Mouse (Mus musculus) heart, embryonic 14.5 days (tissue): ENCODE measurements around the gene Pbx2. TPM values are rescaled to one million over a fixed set of nuclear protein-coding genes. Genes with fewer than 3 reads are reported as not detected.
A peak's percentile ranks its signal among the peaks of the same experiment; 100 is the strongest.

Experiments used
- ATAC-seq: fragments of 200-750 bp; cut with Nextera tagmentation; 2 replicates; pipeline ENCODE4 v1.8.0; 2017; ENCODE audit warnings: low read depth, moderate TSS enrichment; ENCODE audit not compliant: insufficient number of reproducible peaks, insufficient read depth, low FRiP score
- H3K27ac ChIP-seq, 2 experiments: fragments of 200-500 bp in 1 of 2; fragments of 300-500 bp in 1 of 2; sonication (generic) in 1 of 2; replicated peaks in 1 of 2; 2 replicates each; pipeline ENCODE4 v1.5.1; 2012 to 2014; ENCODE audit warnings: low read depth in 2 of 2, low read length in 2 of 2, control low read depth in 1 of 2, mild to moderate bottlenecking in 1 of 2, mixed read lengths in 1 of 2; ENCODE audit not compliant: control insufficient read depth in 1 of 2, insufficient read depth in 1 of 2
- H3K27me3 ChIP-seq: fragments of 300-500 bp; sonication (generic); 2 replicates; pipeline ENCODE4 v1.6.1; 2014; ENCODE audit warnings: mild to moderate bottlenecking, low read length, control low read depth; ENCODE audit not compliant: control insufficient read depth, insufficient read depth
- H3K36me3 ChIP-seq: fragments of 300-500 bp; sonication (generic); 2 replicates; pipeline ENCODE4 v1.6.1; 2014; ENCODE audit warnings: mild to moderate bottlenecking, control low read depth, low read length, mixed read lengths; ENCODE audit not compliant: control insufficient read depth, insufficient read depth
- H3K4me1 ChIP-seq, 2 experiments: fragments of 200-500 bp in 1 of 2; fragments of 300-500 bp in 1 of 2; sonication (generic) in 1 of 2; 2 replicates each; pipeline ENCODE4 v1.6.1; 2012 to 2014; ENCODE audit warnings: low read length in 2 of 2, control low read depth in 1 of 2, mixed read lengths in 1 of 2; ENCODE audit not compliant: control insufficient read depth in 2 of 2, insufficient read depth in 2 of 2
- H3K4me2 ChIP-seq: fragments of 300-500 bp; sonication (generic); 2 replicates; pipeline ENCODE4 v1.6.1; 2014; ENCODE audit warnings: mild to moderate bottlenecking, low read length
- H3K4me3 ChIP-seq, 2 experiments: fragments of 200-500 bp in 1 of 2; fragments of 300-500 bp in 1 of 2; sonication (generic) in 1 of 2; 2 replicates each; pipeline ENCODE4 v1.5.1; 2012 to 2014; ENCODE audit warnings: low read length in 2 of 2, mild to moderate bottlenecking in 2 of 2, control low read depth in 1 of 2, low read depth in 1 of 2, moderate library complexity in 1 of 2; ENCODE audit not compliant: control insufficient read depth in 1 of 2, insufficient read depth in 1 of 2
- H3K9ac ChIP-seq: fragments of 300-500 bp; sonication (generic); 2 replicates; pipeline ENCODE4 v1.6.1; 2014; ENCODE audit warnings: mild to moderate bottlenecking, low read length
- H3K9me3 ChIP-seq: fragments of 300-500 bp; sonication (generic); 2 replicates; pipeline ENCODE4 v1.6.1; 2016; ENCODE audit warnings: low read length, control low read depth; ENCODE audit not compliant: control insufficient read depth
- WGBS: fragments of 180-500 bp; shearing (Covaris S2); extraction: QIAGEN DNeasy Blood & Tissue Kit; methylation state at CpG from one replicate; pipeline ENCODE4 v1.1.7; 2014; 5-methylcytosine and 5-hydroxymethylcytosine counted together
- polyA plus RNA-seq: library from polyadenylated mRNA; unstranded; fragments of >200 nt; fragmentation: Nextera tagmentation; extraction: Ambion mirVana; gene quantifications from 2 replicates; pipeline ENCODE4 v1.2.1, GENCODE M21; 2014

Gene Pbx2
- polyA plus RNA-seq, 1 experiment from 2014 or later: 7.9 TPM

- Histone ChIP-seq H3K27me3 (no peaks in the 10 kb centered on the region), H3K9me3 (no peaks in the 10 kb centered on the region), H3K4me1 (peaks cover 26 to 68% of the 10 kb centered on the region in 2 experiments), H3K27ac (peak overlapping the region; percentile 71 to 94), H3K9ac (peak overlapping the region; percentile 97), H3K4me2 (peak overlapping the region; percentile 92), H3K36me3 (peaks cover 29% of the 10 kb centered on the region), H3K4me3 (peak overlapping the region; percentile 75 to 79)
- 2% methylated on average over 22 of the region's 32 CpGs for WGBS
- no peak for ATAC-seq
These were observed 1.8 kb downstream of the Pbx2 start for GRCm38 (mm10) chr17:34592581-34593549.

- H3K27ac ChIP-seq: peak overlapping the region in 1 of 2 experiments; percentile 94; a peak in 1 of 4 replicates
These were observed 2.9 kb downstream of the Pbx2 start for GRCm38 (mm10) chr17:34593752-34594525.

GRCm38 (mm10) chr17:34596098-34596497 lies 5.0 kb downstream of the Pbx2 start:
- WGBS: 70% methylated on average over 8 of the region's 8 CpGs
- H3K4me1 ChIP-seq: peaks cover 23 to 42% of the 10 kb centered on the region in 2 experiments

More at GRCm38 (mm10) chr17:34593752-34594525, 2.9 kb downstream of the Pbx2 start:
- no peaks in the 10 kb centered on the region for H3K27me3 ChIP-seq
- WGBS: 60% methylated on average over 34 of the region's 34 CpGs
- H3K9me3 ChIP-seq: no peaks in the 10 kb centered on the region
- peak overlapping the region; percentile 75 to 79 for H3K4me3 ChIP-seq
- peaks cover 29% of the 10 kb centered on the region for H3K36me3 ChIP-seq
- peak overlapping the region; percentile 97 for H3K9ac ChIP-seq
- peaks cover 28 to 62% of the 10 kb centered on the region in 2 experiments for H3K4me1 ChIP-seq
- no peak for ATAC-seq
- H3K4me2 ChIP-seq: peak overlapping the region; percentile 92

GRCm38 (mm10) chr17:34597566-34598095 lies 6.6 kb downstream of the Pbx2 start, which contains the start of gene Ager:
TSS of gene Ager (plus strand) at chr17:34597862.
- H3K36me3 ChIP-seq: peaks cover 51% of the 10 kb centered on the region
- no peak within 1 kb of the TSS for H3K4me3 ChIP-seq
- no peak for ATAC-seq
- H3K4me2 ChIP-seq: peak within 1 kb of the TSS; percentile 23; the same call in 1 of the 2 replicates
- H3K27ac ChIP-seq: no peak within 1 kb of the TSS
- H3K9me3 ChIP-seq: no peaks in the 10 kb centered on the region
- 8% methylated on average over 6 of the region's 6 CpGs for WGBS
- peak within 1 kb of the TSS; percentile 47; the same call in 1 of the 2 replicates for H3K9ac ChIP-seq
- H3K4me1 ChIP-seq: peaks cover 17 to 41% of the 10 kb centered on the region in 2 experiments; a peak in 3 of 4 replicates
- no peaks in the 10 kb centered on the region for H3K27me3 ChIP-seq

More at GRCm38 (mm10) chr17:34596098-34596497, 5.0 kb downstream of the Pbx2 start:
- Histone ChIP-seq H3K9me3 (no peaks in the 10 kb centered on the region), H3K36me3 (peaks cover 42% of the 10 kb centered on the region), H3K27me3 (no peaks in the 10 kb centered on the region), H3K9ac (no peak overlapping the region), H3K4me2 (no peak overlapping the region), H3K27ac (0 out of 4 replicates have a peak overlapping the region, but pooled peaks of 1 of the 2 experiments have one; percentile 1), H3K4me3 (no peak overlapping the region)
- ATAC-seq: no peak

GRCm38 (mm10) chr17:34599891-34600290 lies 8.8 kb downstream of the Pbx2 start:
- H3K4me2 ChIP-seq: no peak overlapping the region
- H3K36me3 ChIP-seq: peaks cover 40% of the 10 kb centered on the region
- 76% methylated on average over 9 of the region's 9 CpGs for WGBS
- H3K27ac ChIP-seq: no peak overlapping the region
- ATAC-seq: no peak
- H3K4me3 ChIP-seq: no peak overlapping the region
- no peak overlapping the region for H3K9ac ChIP-seq
- peaks cover 18 to 28% of the 10 kb centered on the region in 2 experiments for H3K4me1 ChIP-seq
- H3K9me3 ChIP-seq: no peaks in the 10 kb centered on the region
- no peaks in the 10 kb centered on the region for H3K27me3 ChIP-seq

GRCm38 (mm10) chr17:34601796-34602195 lies 10.7 kb downstream of the Pbx2 start:
- WGBS: 83% methylated on average over 12 of the region's 12 CpGs
- H3K27ac ChIP-seq: no peak overlapping the region
- ATAC-seq: no peak
- H3K9ac ChIP-seq: no peak overlapping the region
- H3K4me1 ChIP-seq: peaks cover 25 to 34% of the 10 kb centered on the region in 2 experiments
- H3K36me3 ChIP-seq: peaks cover 22% of the 10 kb centered on the region
- H3K4me2 ChIP-seq: no peak overlapping the region
- no peak overlapping the region for H3K4me3 ChIP-seq
- no peaks in the 10 kb centered on the region for H3K27me3 ChIP-seq
- no peaks in the 10 kb centered on the region for H3K9me3 ChIP-seq
